Mouse (Mus musculus) monocyte, adult 5-6 weeks (primary cell): ENCODE results near the gene Lig1. TPM values are rescaled to one million over a fixed set of nuclear protein-coding genes. Genes with fewer than 3 reads are reported as not detected.
A peak's percentile ranks its signal among the peaks of the same experiment; 100 is the strongest.

ENCODE experiments used
- ATAC-seq: fragments of 153-309, 156-312 bp; replicated peaks from 2 replicates; pipeline ENCODE4 v1.8.0; 2017; ENCODE audit warnings: mild to moderate bottlenecking; ENCODE audit not compliant: low TSS enrichment, insufficient number of reproducible peaks, severe bottlenecking, poor library complexity, low FRiP score
- total RNA-seq: library from RNA; stranded (forward); fragments of 200-1000, 200-491, 200-594 nt; gene quantifications from 3 replicates; pipeline ENCODE4 v1.2.3, GENCODE M21; 2017

Gene Lig1
- 6.6 to 17.0 TPM (median 6.6 TPM) in 3 replicates for total RNA-seq

GRCm38 (mm10) chr7:13277081-13277480 lies at the start of gene Lig1:
Gene Lig1, plus strand, starts transcription at chr7:13277283.
- no peak for ATAC-seq

- ATAC-seq: no peak
These were observed 16.1 kb upstream of the Lig1 start for GRCm38 (mm10) chr7:13260746-13261700.

GRCm38 (mm10) chr7:13263851-13264250 lies 13.2 kb upstream of the Lig1 start:
- ATAC-seq: no peak

- ATAC-seq: no peak
These were observed 12.7 kb upstream of the Lig1 start for GRCm38 (mm10) chr7:13264396-13264795.

- ATAC-seq: no peak
These were observed 8.3 kb upstream of the Lig1 start for GRCm38 (mm10) chr7:13268749-13269260.

- no peak for ATAC-seq
These were observed 7.7 kb upstream of the Lig1 start for GRCm38 (mm10) chr7:13269394-13269793.

- no peak for ATAC-seq
These were observed 5.4 kb upstream of the Lig1 start for GRCm38 (mm10) chr7:13271704-13272103.

- ATAC-seq: no peak
These were observed 750 bp downstream of the Lig1 start for GRCm38 (mm10) chr7:13277833-13278232.

- peak; percentile 97 for ATAC-seq
These were observed 1.3 kb downstream of the Lig1 start, which contains the start of gene Zswim9 for GRCm38 (mm10) chr7:13278308-13278891. Gene Zswim9, minus strand, starts transcription at chr7:13278721.

- peak; percentile 34; the same call in 1 of the 2 replicates for ATAC-seq
These were observed 1.9 kb downstream of the Lig1 start for GRCm38 (mm10) chr7:13278957-13279356.

- ATAC-seq: no peak
These were observed 11.5 kb downstream of the Lig1 start for GRCm38 (mm10) chr7:13288621-13289020.

- no peak for ATAC-seq
These were observed 13.1 kb downstream of the Lig1 start for GRCm38 (mm10) chr7:13290041-13290675.

GRCm38 (mm10) chr7:13291370-13291769 lies 14.3 kb downstream of the Lig1 start:
- no peak for ATAC-seq

- no peak for ATAC-seq
These were observed 17.1 kb downstream of the Lig1 start for GRCm38 (mm10) chr7:13293878-13294855.

- no peak for ATAC-seq
These were observed 18.2 kb downstream of the Lig1 start for GRCm38 (mm10) chr7:13295256-13295655.

- no peak for ATAC-seq
These were observed 20.6 kb downstream of the Lig1 start for GRCm38 (mm10) chr7:13297636-13298035.

GRCm38 (mm10) chr7:13298821-13299220 lies 21.7 kb downstream of the Lig1 start:
- no peak for ATAC-seq

- no peak for ATAC-seq
These were observed 24.6 kb downstream of the Lig1 start for GRCm38 (mm10) chr7:13301643-13302042.
